Mouse (Mus musculus) embryonic fibroblast, embryonic 13.5 days (primary cell): ENCODE data around the gene Defb21. TPM values are rescaled to one million over a fixed set of nuclear protein-coding genes. Genes with fewer than 3 reads are reported as not detected.

Source experiments
- H3K27ac ChIP-seq: 2 replicates; pipeline ENCODE4 v1.5.1; 2012; ENCODE audit warnings: low read length, control low read depth, inconsistent platforms; ENCODE audit not compliant: insufficient read depth
- H3K4me1 ChIP-seq: 2 replicates; pipeline ENCODE4 v1.6.1; 2011; ENCODE audit warnings: low read length; ENCODE audit not compliant: control insufficient read depth, insufficient read depth
- H3K4me3 ChIP-seq: 2 replicates; pipeline ENCODE4 v1.5.1; 2011; ENCODE audit warnings: mild to moderate bottlenecking, control low read depth, low read length; ENCODE audit not compliant: insufficient read depth
- CTCF ChIP-seq: IDR thresholded peaks from 2 replicates; pipeline ENCODE4 v1.5.1; 2011; ENCODE audit warnings: mild to moderate bottlenecking, control low read depth, low read length, moderate library complexity, borderline replicate concordance; ENCODE audit not compliant: insufficient read depth
- POLR2A ChIP-seq: IDR thresholded peaks from 2 replicates; pipeline ENCODE4 v1.6.1; 2011; ENCODE audit warnings: low read depth, mild to moderate bottlenecking, control low read depth, low read length, moderate library complexity
- polyA plus RNA-seq: library from polyadenylated mRNA; stranded (reverse); fragments of >200 nt; gene quantifications from 2 replicates; pipeline ENCODE4 v1.2.4, GENCODE M21; 2011; ENCODE audit warnings: low read depth; ENCODE audit not compliant: missing spikeins, insufficient read length

Gene Defb21
- polyA plus RNA-seq, 1 experiment: not detected

DNA sequence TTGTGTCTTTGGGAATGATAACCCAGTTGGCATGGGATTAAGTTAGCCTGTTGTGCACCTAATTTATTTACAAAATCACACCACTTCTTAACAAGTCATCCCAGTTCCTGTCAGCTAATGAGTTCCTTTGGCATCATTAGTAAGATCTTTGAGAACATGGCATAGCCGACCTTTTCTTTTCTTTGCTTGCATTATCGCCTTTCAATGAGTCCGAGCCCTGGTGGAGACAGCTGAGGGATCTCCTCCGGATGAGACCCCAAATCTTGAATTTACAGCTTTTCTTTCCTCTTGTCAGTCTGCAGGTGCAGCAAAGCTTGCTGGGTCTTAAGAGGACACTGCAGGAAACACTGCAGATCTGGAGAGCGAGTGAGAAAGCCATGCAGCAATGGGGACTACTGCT is 3.5 kb upstream of the Defb21 start, which contains the start of gene Gm17416:
TSS of gene Gm17416 (plus strand) at position 301 of the 400 bp plus-strand sequence.
- no peak within 1 kb of the TSS for H3K4me3 ChIP-seq
- no peaks in the 10 kb centered on the region for H3K4me1 ChIP-seq
- TF ChIP-seq POLR2A (no peak), CTCF (no peak)
- no peak within 1 kb of the TSS for H3K27ac ChIP-seq

DNA sequence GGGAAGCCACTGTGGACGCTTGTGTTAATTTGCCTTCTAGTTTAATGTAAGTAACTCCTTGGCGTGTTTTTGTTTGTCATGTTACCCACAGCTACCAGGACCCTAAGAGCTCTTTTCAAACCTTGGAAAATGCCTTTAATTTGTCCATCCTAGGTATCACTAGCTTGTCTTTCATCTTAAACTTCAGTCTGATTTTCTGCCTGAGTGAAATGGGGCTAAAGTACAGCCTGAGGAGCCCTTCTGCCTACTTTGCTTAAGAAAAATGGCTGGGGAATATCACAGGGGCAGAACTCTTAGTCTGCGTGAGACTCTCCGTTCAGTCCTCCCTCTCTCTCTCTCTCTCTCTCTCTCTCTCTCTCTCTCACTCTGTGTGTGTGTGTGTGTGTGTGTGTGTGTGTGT is 2.7 kb upstream of the Defb21 start:
- Histone ChIP-seq H3K4me3 (no peak overlapping the region), H3K27ac (no peak overlapping the region), H3K4me1 (no peaks in the 10 kb centered on the region)
- TF ChIP-seq POLR2A (no peak), CTCF (no peak)

DNA sequence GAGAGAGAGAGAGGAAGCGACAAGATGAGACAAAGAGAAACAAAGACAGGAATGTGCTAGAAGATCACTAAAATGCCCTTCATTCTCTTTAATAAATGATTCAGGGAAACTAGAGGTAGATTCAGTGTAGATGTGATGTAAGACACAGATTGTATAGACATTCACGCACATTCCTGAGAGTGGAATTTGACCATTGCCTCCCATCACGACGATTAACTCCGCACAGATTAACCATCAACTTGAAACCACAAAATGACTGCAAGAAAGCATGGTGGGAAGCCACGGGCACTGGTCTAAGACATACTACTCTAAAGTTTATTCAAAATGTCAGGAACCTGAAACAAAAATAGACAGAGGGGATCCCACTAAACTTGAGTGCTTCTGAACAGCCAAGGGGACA is 2.2 kb upstream of the Defb21 start:
- no peaks in the 10 kb centered on the region for H3K4me1 ChIP-seq
- TF ChIP-seq POLR2A: no peak
- no peak for TF ChIP-seq CTCF
- H3K27ac ChIP-seq: no peak overlapping the region
- H3K4me3 ChIP-seq: no peak overlapping the region

DNA sequence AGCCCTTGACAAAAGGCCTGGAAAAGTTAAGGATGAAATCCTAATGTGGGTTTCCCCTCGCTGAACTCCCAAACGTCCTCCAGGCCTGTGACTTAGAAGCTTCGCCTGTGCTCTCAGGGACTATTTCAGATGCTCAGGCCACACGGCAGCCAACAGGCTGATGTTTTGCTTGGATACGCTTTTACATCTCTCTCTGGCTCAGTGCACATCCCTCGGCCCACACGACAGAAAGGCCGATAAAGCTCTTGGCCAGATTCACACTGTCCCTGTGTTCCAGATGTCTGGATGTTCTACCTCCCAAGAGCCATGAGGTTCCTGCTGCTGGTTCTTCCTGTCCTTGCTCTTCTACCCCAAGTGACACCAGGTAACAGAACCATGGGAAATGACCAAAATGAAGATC is 940 bp downstream of the Defb21 start:
- H3K27ac ChIP-seq: no peak overlapping the region
- no peaks in the 10 kb centered on the region for H3K4me1 ChIP-seq
- no peak overlapping the region for H3K4me3 ChIP-seq
- no peak for TF ChIP-seq CTCF
- no peak for TF ChIP-seq POLR2A

GRCm38 (mm10) chr2:152580107-152580506 is 7.6 kb downstream of the Defb21 start, which contains the start of gene Defb19:
Gene Defb19, minus strand, starts transcription at chr2:152580312.
- H3K27ac ChIP-seq: no peak within 1 kb of the TSS
- TF ChIP-seq POLR2A (no peak), CTCF (no peak)
- H3K4me1 ChIP-seq: no peaks in the 10 kb centered on the region
- no peak within 1 kb of the TSS for H3K4me3 ChIP-seq

GRCm38 (mm10) chr2:152580612-152581011 is 8.1 kb downstream of the Defb21 start:
- H3K27ac ChIP-seq: no peak overlapping the region
- TF ChIP-seq CTCF: no peak
- TF ChIP-seq POLR2A: no peak
- H3K4me3 ChIP-seq: no peak overlapping the region
- H3K4me1 ChIP-seq: no peaks in the 10 kb centered on the region

- no peak for TF ChIP-seq POLR2A
- TF ChIP-seq CTCF: no peak; the same call in 1 of the 2 replicates
- H3K27ac ChIP-seq: no peak overlapping the region
- H3K4me3 ChIP-seq: no peak overlapping the region
- H3K4me1 ChIP-seq: no peaks in the 10 kb centered on the region
Observed at GRCm38 (mm10) chr2:152586926-152587560, 14.5 kb downstream of the Defb21 start.

GRCm38 (mm10) chr2:152588450-152588849 is 15.9 kb downstream of the Defb21 start:
- Histone ChIP-seq H3K4me3 (no peak overlapping the region), H3K4me1 (no peaks in the 10 kb centered on the region), H3K27ac (no peak overlapping the region)
- TF ChIP-seq POLR2A (no peak), CTCF (no peak)

DNA sequence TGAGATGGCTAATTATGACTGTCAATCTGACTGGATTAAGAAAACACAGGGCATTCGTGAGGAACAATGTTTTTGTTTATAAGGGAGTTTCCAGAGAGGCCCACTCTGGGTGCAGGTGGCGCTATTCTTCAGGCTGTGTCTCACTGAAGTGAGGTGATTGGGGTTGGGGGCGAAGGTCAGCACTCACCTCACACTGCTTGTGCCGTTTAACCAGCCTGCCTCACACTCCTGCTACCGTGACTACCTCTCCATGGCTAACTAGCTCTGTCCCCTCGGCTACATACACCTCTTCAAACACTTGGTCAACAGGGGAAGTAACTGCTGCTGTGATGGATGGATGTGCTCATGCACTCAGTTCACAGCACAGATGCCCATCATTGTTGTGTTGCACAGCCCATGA is 16.5 kb downstream of the Defb21 start:
- TF ChIP-seq CTCF (no peak), POLR2A (no peak)
- Histone ChIP-seq H3K27ac (no peak overlapping the region), H3K4me3 (no peak overlapping the region), H3K4me1 (no peaks in the 10 kb centered on the region)

DNA sequence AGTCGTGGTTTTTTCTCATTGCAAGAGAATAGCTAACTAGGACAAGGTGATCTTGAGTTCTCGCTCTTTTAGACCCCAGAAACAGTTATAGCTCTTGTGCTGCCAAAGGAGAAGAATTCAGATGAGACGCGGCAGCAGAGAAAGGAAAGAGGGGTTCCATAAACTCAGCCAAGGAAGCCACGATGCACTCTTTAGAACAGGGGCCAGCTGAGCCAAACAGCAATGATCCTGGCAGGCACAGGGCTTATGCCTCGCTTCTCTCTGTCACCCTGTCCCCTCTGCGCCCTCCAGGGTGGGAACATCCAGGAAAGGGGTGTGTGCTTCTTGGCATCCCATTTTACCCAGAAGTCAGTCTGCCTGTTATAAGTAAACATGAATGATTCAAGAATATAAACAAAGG is 26.8 kb downstream of the Defb21 start, which contains the start of gene Defb45:
TSS of gene Defb45 (minus strand) at position 101 of the 400 bp plus-strand sequence.
- TF ChIP-seq CTCF (no peak), POLR2A (no peak)
- no peak within 1 kb of the TSS for H3K4me3 ChIP-seq
- no peak within 1 kb of the TSS for H3K27ac ChIP-seq
- no peaks in the 10 kb centered on the region for H3K4me1 ChIP-seq
